Mouse (Mus musculus): Measurements from ENCODE around the gene 1700020A23Rik. TPM values are rescaled to one million over a fixed set of nuclear protein-coding genes. Genes with fewer than 3 reads are reported as not detected.

1700020A23Rik gene
- not detected in 2 replicates for polyA plus RNA-seq (2012; rRNA removed)

DNA sequence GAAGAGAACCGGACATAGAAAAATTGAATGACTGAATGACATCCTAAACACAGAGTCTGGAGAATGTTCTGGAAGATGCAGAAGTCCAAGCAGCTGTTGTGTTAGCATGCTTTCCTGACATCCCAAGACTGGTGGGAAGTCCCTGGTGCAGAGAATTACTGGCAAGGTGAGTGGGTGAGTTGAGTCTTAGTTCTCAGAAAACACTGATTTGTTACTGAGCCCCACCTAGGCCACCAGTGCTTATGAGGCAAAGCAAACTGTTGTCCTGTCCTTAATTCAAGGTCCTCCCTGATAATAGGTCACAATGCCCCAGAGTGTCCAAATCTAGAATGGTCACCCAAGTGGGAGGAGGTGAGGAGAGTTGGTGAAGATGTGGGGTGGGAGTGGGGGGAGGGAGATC is at the start of gene 1700020A23Rik, which contains the start of gene Gm28372:
Gene 1700020A23Rik (plus strand): TSS at position 321 of the 400 bp plus-strand sequence.
Gene Gm28372 (plus strand): TSS at position 301 of the 400 bp plus-strand sequence.

DNA sequence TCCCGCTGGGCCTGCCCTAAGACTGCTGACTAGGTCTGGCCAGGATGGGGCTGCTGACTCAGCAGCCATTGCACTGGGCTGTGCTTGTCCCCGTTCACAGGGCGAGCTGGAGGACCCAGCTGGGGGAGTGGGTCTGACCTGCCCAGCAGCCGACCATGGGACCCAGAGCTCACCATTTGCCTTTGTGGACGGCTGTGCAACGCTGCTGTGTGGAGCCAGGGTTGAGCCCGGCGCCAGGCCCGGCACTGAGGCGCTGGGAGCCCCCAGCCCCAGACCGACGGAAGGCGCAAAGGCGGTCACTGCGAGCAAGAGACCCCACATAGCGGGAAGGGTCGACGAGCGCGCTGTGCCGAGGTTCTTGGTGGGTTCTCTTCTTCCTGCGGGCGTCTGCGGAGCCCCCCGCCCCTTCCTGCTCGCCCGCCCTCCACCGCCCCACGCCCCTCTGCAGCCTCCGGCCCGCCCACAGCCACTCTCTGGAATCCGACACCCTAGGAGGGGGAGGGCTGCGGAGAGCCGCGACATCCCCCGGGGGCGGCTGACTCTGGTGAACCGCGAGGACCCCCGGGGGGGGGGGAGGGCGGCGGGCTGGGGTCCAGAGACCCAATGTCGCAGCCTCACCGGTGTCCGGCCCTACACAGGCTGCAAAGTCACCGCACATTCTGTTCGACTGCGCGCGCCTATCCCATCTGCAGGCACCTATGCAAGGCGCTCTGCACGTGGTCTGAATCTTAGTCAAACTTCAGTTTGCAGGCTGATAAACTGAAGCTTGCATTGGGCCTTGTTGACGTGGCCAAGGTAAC is 7.7 kb upstream of the 1700020A23Rik start, which contains the start of gene Cpxm1:
Gene Cpxm1 (minus strand): TSS at position 389 of the 800 bp plus-strand sequence.

GRCm38 (mm10) chr2:130406178-130406577 is 1.1 kb downstream of the 1700020A23Rik start, which contains the start of gene Tmem239:
Tmem239 (plus strand) TSS chr2:130406478.

DNA sequence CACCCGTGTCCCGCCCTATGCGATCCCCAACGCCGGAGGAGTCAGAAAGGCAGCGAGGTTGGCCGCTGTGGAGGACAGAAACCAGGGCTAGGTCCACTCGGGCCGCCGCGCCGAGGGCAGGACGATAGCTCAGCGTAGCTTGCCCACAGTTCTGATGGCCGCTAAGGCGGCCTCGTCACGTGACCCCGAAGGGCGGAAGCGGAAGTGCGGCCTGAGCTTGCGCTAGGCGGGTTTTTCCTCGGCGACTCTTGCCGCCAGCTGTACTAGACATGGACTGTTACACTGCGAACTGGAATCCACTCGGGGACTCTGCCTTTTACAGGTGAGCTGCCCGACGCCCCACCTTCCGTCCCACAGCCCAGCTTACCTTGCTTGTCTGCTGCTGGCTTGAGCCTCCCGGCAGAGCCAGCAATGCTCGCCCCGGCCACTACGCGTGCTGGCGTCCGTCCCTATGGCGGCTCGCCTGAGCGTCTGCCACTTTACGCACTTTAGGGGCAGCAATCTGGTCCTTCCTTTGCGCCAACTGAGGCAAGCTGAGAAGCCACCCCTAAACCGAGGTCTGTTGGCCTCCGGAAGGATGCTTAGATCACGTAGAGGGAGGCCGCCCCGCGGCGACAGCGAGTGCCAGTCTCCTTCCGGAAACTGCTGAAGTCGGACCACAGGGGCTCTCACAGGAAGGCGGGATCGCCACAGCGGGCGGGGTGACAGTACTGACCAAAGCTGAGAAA is 19.2 kb downstream of the 1700020A23Rik start, which contains the start of the genes Vps16 and Pced1a:
Gene Vps16 (plus strand): TSS at position 214 of the 728 bp plus-strand sequence.
Gene Pced1a (minus strand): TSS at position 576 of the 728 bp plus-strand sequence.

GRCm38 (mm10) chr2:130449794-130450433 is 44.9 kb downstream of the 1700020A23Rik start, which contains the start of gene Ptpra:
Ptpra (plus strand) TSS chr2:130450278.

Other genes with a start within 250 kb of the 1700020A23Rik start
- gene Snrpb, start 225.9 kb upstream of the 1700020A23Rik start, polyA plus RNA-seq (2012; rRNA removed) = 319 and 341 TPM in 2 replicates
- gene Tmc2, start 210.1 kb upstream of the 1700020A23Rik start, polyA plus RNA-seq (2012; rRNA removed) = 0.03 TPM in 1 of 2 replicates, not detected in the other
- 274 and 277 TPM in 2 replicates for gene Nop56, start 130.8 kb upstream of the 1700020A23Rik start, polyA plus RNA-seq (2012; rRNA removed)
- 195 and 196 TPM in 2 replicates for gene Idh3b, start 120.7 kb upstream of the 1700020A23Rik start, polyA plus RNA-seq (2012; rRNA removed)
- gene Ebf4, start 110.1 kb upstream of the 1700020A23Rik start, polyA plus RNA-seq (2012; rRNA removed) = 20.6 and 24.3 TPM in 2 replicates
- gene Cpxm1, start 7.7 kb upstream of the 1700020A23Rik start, polyA plus RNA-seq (2012; rRNA removed) = 22.4 and 46.7 TPM in 2 replicates
- not detected in 2 replicates for gene Gm28372, start within 50 bp of the 1700020A23Rik start, polyA plus RNA-seq (2012; rRNA removed)
- gene Tmem239, start 1.2 kb downstream of the 1700020A23Rik start, polyA plus RNA-seq (2012; rRNA removed) = not detected in 2 replicates
- 160 and 172 TPM in 2 replicates for gene Vps16, start 19.1 kb downstream of the 1700020A23Rik start, polyA plus RNA-seq (2012; rRNA removed)
- gene Pced1a, start 19.4 kb downstream of the 1700020A23Rik start, polyA plus RNA-seq (2012; rRNA removed) = 35.8 and 39.7 TPM in 2 replicates
- 120 and 125 TPM in 2 replicates for gene Ptpra, start 45.0 kb downstream of the 1700020A23Rik start, polyA plus RNA-seq (2012; rRNA removed)
- gene Mrps26, start 158.5 kb downstream of the 1700020A23Rik start, polyA plus RNA-seq (2012; rRNA removed) = 74.1 and 74.6 TPM in 2 replicates
- 0.45 TPM in 1 of 2 replicates, not detected in the other for gene Oxt, start 170.9 kb downstream of the 1700020A23Rik start, polyA plus RNA-seq (2012; rRNA removed)
- gene Avp, start 177.3 kb downstream of the 1700020A23Rik start, polyA plus RNA-seq (2012; rRNA removed) = 1.7 and 2.7 TPM in 2 replicates
- 5.3 and 6.4 TPM in 2 replicates for gene Fastkd5, start 224.8 kb downstream of the 1700020A23Rik start, polyA plus RNA-seq (2012; rRNA removed)
- gene Ubox5, start 224.8 kb downstream of the 1700020A23Rik start, polyA plus RNA-seq (2012; rRNA removed) = 9.8 and 9.9 TPM in 2 replicates
- gene Lzts3, start 237.5 kb downstream of the 1700020A23Rik start, polyA plus RNA-seq (2012; rRNA removed) = 27.5 and 29.7 TPM in 2 replicates

Measured in central nervous system, embryonic 14 days (tissue).